Mouse (Mus musculus) R1 (cell line): ENCODE results near the gene Usp18.

ENCODE experiments used
- DNase-seq: peaks from one replicate; pipeline ENCODE4 v3.0.0-alpha.2; 2018; ENCODE audit warnings: low read depth, low spot score

The Usp18 gene

GRCm38 (mm10) chr6:121224993-121225392 lies 20.7 kb upstream of the Usp18 start:
- DNase-seq = peak; percentile 22

DNA sequence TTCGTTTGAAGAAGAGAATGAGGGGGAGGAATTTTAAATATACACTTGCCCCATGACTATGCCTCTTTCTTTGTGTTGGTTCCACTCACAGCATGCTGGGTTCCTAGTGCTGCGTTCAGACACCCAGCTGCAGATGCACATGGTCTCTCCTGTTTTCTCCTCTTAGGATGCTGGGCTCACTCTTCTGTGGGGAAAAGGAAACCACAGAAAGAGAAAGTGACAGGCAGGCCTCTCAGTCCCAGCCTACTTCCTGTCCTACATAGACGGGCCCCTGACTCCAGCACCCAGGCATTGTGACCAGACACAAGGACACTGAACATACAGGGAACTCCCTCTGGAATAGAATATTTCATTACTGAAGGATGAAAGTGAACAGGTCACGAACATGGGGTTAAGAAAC lies 19.7 kb upstream of the Usp18 start:
- no peak for DNase-seq

GRCm38 (mm10) chr6:121226744-121227143 lies 19.0 kb upstream of the Usp18 start:
- no peak for DNase-seq

DNA sequence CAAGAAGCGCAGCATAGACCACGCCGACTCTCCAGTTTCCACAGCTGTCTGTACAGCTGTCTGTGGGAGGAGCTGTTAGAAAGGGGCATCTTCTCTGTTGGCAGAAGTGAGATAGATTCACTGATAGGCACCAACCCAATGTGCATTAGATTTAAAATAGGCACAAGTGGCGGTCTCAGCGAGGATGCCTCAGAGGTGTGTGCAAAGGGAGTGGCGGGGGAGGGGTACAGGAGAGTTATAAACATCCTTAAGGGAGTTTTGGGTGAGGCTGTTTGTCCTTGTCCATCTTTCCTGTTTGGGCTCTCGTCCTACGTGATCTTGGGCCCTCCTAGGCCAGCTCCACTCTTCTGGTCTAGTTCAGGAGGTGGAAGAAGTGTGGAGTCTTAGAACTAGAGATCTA lies 17.3 kb upstream of the Usp18 start:
- no peak for DNase-seq

- no peak for DNase-seq
Measured at GRCm38 (mm10) chr6:121232652-121233051, 13.1 kb upstream of the Usp18 start.

- DNase-seq = no peak
Measured at GRCm38 (mm10) chr6:121236386-121236785, 9.3 kb upstream of the Usp18 start.

DNA sequence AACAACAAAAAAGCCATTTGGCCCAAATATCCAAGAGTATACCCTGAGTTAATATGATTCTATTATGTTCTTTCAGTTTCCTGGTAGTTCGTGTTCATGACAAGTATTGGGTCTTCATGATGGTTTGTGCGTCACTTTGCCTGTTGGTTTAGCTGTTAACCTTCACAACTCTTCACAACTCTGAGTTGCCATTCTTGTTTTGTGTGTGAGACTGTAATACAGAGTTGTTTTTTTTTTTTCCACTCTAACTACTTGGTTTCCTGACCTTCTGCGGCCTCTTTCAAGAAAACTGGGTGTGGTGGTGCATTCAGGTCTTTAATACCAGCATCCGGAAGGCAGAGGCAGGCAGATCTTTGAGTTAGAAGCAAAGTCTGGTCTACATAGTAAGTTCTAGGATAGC lies 7.5 kb upstream of the Usp18 start:
- no peak for DNase-seq

GRCm38 (mm10) chr6:121241780-121242179 lies 3.9 kb upstream of the Usp18 start:
- DNase-seq = no peak

GRCm38 (mm10) chr6:121243161-121243560 lies 2.5 kb upstream of the Usp18 start:
- DNase-seq = no peak

GRCm38 (mm10) chr6:121246037-121246361 lies 293 bp downstream of the Usp18 start:
- DNase-seq = no peak

DNA sequence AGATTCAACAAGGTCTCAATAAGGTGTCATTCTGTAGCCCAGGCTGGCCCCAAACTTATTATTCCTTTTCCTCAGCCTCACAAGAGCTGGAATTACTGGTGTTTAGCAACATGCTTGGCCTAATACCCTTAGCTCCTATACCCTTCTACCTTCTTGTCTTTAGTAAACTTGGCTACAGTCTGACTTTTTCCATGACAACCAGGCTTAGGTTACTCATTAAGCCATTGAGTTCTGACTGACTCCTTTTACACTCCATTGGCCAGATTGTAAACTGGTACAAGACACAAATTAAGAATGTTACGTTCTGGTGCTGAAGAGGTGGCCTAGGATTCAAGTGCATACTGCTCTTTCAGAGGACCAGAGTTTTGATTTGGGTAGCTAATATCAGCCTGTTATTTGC lies 4.7 kb downstream of the Usp18 start:
- DNase-seq = no peak

DNA sequence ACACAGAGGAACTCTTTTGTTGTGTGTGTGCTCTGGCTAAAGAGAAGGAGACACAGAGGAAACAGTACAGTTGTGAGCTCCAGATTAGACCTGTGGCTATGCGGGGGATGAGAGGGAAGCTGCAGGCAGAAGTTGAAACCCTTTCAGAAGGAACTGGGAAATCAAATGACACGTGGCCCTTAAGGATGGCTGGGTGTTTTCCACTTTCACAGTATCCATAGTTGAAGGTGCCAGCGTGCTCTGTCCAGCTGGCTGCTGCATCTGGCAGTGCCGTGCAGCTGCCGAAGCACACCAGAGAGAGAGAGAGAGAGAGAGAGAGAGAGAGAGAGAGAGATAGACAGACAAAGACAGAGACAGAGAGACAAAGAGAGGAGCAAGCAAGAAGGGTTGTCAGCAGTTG lies 5.5 kb downstream of the Usp18 start:
- DNase-seq = no peak

- peak; percentile 80 for DNase-seq
Measured at GRCm38 (mm10) chr6:121260548-121260947, 14.8 kb downstream of the Usp18 start.

GRCm38 (mm10) chr6:121261233-121261632 lies 15.5 kb downstream of the Usp18 start:
- DNase-seq = no peak

DNA sequence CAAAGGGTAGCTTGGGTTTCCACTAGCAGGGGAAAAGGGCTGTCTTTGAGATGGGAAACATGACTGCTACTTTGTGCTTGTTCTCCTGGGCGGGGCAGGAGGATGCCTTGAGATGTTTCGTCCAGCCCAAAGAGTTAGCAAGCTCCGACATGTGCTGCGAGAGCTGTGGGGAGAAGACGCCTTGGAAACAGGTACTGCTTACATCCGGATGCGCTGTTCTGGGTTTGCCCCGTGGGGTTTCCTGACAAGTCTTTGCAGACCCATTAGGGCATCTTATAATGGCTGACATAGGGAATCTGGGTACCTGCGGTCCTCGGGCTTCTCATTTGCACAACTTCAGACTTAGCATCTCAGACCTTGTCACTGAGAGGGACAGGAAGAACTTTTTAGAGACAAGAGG lies 16.3 kb downstream of the Usp18 start:
- DNase-seq = no peak

DNA sequence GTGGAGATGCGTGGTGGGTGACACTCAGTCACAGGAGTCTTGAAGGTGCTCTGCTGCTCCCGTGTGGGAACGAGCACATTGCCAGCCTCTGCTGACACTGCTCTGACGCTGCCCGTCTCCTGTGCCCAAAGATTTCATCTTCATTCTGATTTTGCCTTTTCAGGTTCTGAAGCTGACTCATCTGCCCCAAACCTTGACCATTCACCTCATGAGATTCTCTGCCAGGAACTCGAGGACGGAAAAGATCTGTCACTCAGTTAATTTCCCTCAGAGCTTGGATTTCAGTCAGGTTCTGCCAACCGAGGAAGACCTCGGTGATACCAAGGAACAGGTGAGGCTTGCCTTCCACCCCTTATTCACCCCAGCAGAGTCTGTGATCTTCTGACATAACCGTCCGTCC lies 16.8 kb downstream of the Usp18 start:
- no peak for DNase-seq

DNA sequence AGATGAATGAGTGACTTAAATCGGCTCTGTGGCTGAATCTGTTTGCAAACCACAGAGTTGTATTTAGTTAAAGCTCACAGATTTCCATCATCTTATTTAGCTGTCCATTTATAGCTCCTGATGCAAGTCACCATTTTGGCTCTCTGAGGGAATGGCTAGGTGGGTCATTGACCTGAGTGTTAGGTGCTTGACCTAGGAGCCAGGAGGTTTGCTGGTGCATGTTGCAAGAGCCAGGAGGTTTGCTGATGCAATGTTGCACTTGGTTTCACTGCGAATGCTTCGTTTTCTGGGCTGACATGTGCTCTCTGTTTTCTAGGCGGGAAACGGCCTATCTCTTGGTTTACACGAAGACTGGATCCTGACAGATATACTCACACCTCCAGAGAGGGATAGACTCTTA lies 24.4 kb downstream of the Usp18 start:
- no peak for DNase-seq

GRCm38 (mm10) chr6:121271707-121272074 lies 26.0 kb downstream of the Usp18 start:
- no peak for DNase-seq

DNA sequence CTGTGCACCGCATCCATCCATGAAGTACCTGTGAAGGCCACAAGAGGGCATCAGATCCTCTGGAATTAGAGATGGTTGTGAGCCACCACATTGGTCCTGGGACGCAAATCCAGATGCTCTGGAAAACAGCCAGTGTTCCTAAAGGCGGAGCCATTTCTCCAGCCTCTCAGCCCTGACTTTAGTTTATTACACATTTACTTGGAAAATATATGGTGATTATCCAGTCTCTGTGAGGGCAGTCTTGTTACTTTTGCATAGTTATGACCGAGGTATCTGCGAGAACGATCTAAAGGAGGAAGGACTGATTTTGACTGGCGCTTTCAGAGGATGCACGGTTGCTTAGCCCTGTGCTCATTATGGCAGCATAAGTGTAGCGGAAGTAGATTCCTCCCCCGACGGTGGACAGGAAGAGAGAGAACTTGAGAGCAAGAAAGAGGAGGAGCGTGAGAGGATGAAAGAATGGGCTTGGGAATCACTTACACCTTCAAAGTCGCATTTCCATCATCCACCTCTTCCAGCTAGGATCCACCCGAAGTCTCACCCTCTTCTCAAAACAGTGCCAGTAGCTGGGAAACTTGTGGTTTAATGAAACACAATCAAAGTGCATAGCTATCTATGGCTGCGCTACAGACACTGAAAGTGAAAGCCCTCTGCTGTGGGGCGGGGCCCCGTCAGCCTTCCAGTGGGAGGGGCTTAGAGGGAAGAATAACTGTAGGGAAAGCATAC lies 26.5 kb downstream of the Usp18 start:
- peak; percentile 81 for DNase-seq

- peak; percentile 78 for DNase-seq
Measured at GRCm38 (mm10) chr6:121274356-121274755, 28.6 kb downstream of the Usp18 start.

- no peak for DNase-seq
Measured at GRCm38 (mm10) chr6:121284132-121284531, 38.4 kb downstream of the Usp18 start.

GRCm38 (mm10) chr6:121299317-121299716 lies 53.6 kb downstream of the Usp18 start:
- no peak for DNase-seq

DNA sequence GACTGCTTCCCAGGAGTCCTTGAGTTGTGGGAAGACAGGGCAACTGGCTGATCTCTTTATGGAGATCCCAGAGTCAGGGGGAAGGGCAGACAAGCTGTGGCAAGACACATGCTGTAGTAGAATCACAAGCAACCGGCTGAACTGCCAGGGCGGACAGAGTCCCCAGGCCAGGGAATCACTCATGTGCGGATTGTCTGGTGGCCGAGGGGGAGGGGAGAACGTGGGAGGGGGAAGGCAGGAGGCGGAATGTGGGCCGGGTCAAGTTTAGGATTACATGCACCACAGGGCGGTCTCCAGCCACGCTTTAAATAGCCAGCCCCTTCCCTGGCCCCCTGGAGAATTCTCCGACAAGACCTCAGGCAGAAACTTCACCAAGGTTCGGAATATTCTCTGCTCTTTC lies 54.2 kb downstream of the Usp18 start, which contains the start of gene Slc6a13:
Gene Slc6a13 (plus strand): TSS at position 274 of the 400 bp plus-strand sequence.
- DNase-seq = peak; percentile 47

DNA sequence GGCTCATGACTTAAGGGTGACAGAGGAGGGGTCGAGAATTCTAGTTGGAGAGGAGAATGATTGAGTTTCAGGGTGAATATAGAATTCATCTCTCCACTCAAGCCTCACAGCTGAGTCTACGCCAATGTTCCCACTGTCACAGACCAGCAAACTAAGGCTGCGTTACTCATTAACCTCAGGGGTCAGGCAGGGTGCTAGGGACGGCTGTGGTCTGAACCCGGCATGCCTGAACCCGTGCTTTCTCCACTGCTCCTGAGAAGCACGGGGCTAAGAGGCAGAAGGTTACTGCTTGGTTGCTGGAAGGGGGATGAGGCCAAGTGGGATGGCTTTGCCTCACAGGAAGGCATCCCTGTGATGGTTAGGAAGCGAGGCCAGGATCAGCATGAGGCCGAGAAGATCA lies 54.8 kb downstream of the Usp18 start:
- DNase-seq = no peak
